Mouse (Mus musculus) heart, embryonic 14.5 days (tissue): ENCODE data around the gene Hspa1l. TPM values are rescaled to one million over a fixed set of nuclear protein-coding genes. Genes with fewer than 3 reads are reported as not detected.
"Not testable (repeated sequence)": the region's sequence is repeated elsewhere in the genome, so short reads cannot be mapped to it uniquely, and the experiment has no call there.

Experiments
- ATAC-seq: fragments of 200-750 bp; cut with Nextera tagmentation; 2 replicates; pipeline ENCODE4 v1.8.0; 2017; ENCODE audit warnings: low read depth, moderate TSS enrichment; ENCODE audit not compliant: insufficient number of reproducible peaks, insufficient read depth, low FRiP score
- H3K27ac ChIP-seq, 2 experiments: fragments of 200-500 bp in 1 of 2; fragments of 300-500 bp in 1 of 2; sonication (generic) in 1 of 2; replicated peaks in 1 of 2; 2 replicates each; pipeline ENCODE4 v1.5.1; 2012 to 2014; ENCODE audit warnings: low read depth in 2 of 2, low read length in 2 of 2, control low read depth in 1 of 2, mild to moderate bottlenecking in 1 of 2, mixed read lengths in 1 of 2; ENCODE audit not compliant: control insufficient read depth in 1 of 2, insufficient read depth in 1 of 2
- H3K27me3 ChIP-seq: fragments of 300-500 bp; sonication (generic); 2 replicates; pipeline ENCODE4 v1.6.1; 2014; ENCODE audit warnings: mild to moderate bottlenecking, low read length, control low read depth; ENCODE audit not compliant: control insufficient read depth, insufficient read depth
- H3K36me3 ChIP-seq: fragments of 300-500 bp; sonication (generic); 2 replicates; pipeline ENCODE4 v1.6.1; 2014; ENCODE audit warnings: mild to moderate bottlenecking, control low read depth, low read length, mixed read lengths; ENCODE audit not compliant: control insufficient read depth, insufficient read depth
- H3K4me1 ChIP-seq, 2 experiments: fragments of 200-500 bp in 1 of 2; fragments of 300-500 bp in 1 of 2; sonication (generic) in 1 of 2; 2 replicates each; pipeline ENCODE4 v1.6.1; 2012 to 2014; ENCODE audit warnings: low read length in 2 of 2, control low read depth in 1 of 2, mixed read lengths in 1 of 2; ENCODE audit not compliant: control insufficient read depth in 2 of 2, insufficient read depth in 2 of 2
- H3K4me2 ChIP-seq: fragments of 300-500 bp; sonication (generic); 2 replicates; pipeline ENCODE4 v1.6.1; 2014; ENCODE audit warnings: mild to moderate bottlenecking, low read length
- H3K4me3 ChIP-seq, 2 experiments: fragments of 200-500 bp in 1 of 2; fragments of 300-500 bp in 1 of 2; sonication (generic) in 1 of 2; 2 replicates each; pipeline ENCODE4 v1.5.1; 2012 to 2014; ENCODE audit warnings: low read length in 2 of 2, mild to moderate bottlenecking in 2 of 2, control low read depth in 1 of 2, low read depth in 1 of 2, moderate library complexity in 1 of 2; ENCODE audit not compliant: control insufficient read depth in 1 of 2, insufficient read depth in 1 of 2
- H3K9ac ChIP-seq: fragments of 300-500 bp; sonication (generic); 2 replicates; pipeline ENCODE4 v1.6.1; 2014; ENCODE audit warnings: mild to moderate bottlenecking, low read length
- H3K9me3 ChIP-seq: fragments of 300-500 bp; sonication (generic); 2 replicates; pipeline ENCODE4 v1.6.1; 2016; ENCODE audit warnings: low read length, control low read depth; ENCODE audit not compliant: control insufficient read depth
- WGBS: fragments of 180-500 bp; shearing (Covaris S2); extraction: QIAGEN DNeasy Blood & Tissue Kit; methylation state at CpG from one replicate; pipeline ENCODE4 v1.1.7; 2014; 5-methylcytosine and 5-hydroxymethylcytosine counted together
- polyA plus RNA-seq: library from polyadenylated mRNA; unstranded; fragments of >200 nt; fragmentation: Nextera tagmentation; extraction: Ambion mirVana; gene quantifications from 2 replicates; pipeline ENCODE4 v1.2.1, GENCODE M21; 2014

Hspa1l gene
- polyA plus RNA-seq, 1 experiment from 2014 or later: 2.7 TPM

DNA sequence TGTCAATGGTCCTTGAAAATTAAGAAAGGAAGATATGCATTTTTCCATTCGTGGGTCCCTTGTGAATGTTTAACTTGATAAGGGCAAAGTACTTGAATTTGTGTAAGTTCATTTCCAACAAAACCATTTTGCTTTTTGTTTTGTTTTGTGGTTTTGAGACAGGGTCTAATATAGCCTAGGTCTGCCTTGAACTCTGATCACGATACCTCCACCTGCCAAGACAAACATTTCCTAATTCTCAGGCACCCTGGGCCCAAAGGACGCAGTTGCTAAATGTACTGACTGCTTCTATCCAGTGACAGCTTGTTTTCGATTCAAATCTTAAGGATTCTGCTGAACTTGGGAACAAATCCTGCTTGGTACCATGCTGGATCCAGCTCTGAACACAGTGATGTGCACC is 7.1 kb downstream of the Hspa1l start:
- no peak for ATAC-seq
- H3K4me2 ChIP-seq: no peak overlapping the region
- H3K9me3 ChIP-seq: no peaks in the 10 kb centered on the region
- no peak overlapping the region for H3K9ac ChIP-seq
- peaks cover 2 to 15% of the 10 kb centered on the region in 2 experiments; a peak in 3 of 4 replicates for H3K4me1 ChIP-seq
- H3K36me3 ChIP-seq: peaks cover 6% of the 10 kb centered on the region; the same call in 1 of the 2 replicates
- no peak overlapping the region for H3K4me3 ChIP-seq
- H3K27me3 ChIP-seq: no peaks in the 10 kb centered on the region
- H3K27ac ChIP-seq: no peak overlapping the region
- 95% methylated on average over 4 of the region's 4 CpGs for WGBS

DNA sequence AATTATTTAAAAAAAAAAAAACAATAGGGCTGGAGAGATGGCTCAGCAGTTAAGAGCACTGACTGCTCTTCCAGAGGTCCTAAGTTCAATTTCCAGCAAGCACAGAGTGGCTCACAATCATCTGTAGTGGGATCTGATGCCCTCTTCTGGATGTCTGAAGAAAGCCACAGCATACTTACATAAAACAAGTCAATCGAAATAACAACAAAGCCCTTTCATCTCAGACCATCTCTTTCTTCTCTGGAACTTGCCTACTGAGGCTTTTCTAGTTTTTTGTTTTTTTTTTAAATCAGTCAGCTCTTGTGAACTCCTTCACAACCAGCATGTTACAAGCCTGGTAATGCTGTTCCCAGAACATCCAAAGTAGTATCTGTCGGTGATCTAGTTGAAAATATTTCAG is 8.2 kb downstream of the Hspa1l start:
- no peak for ATAC-seq
- Histone ChIP-seq H3K9me3 (no peaks in the 10 kb centered on the region), H3K27ac (peak overlapping the region; percentile 5 to 97; a peak in 2 of 4 replicates), H3K27me3 (no peaks in the 10 kb centered on the region), H3K4me2 (peak overlapping the region; percentile 91), H3K9ac (peak overlapping the region; percentile 94), H3K4me3 (peak overlapping the region; percentile 25 to 86; a peak in 3 of 4 replicates), H3K4me1 (peaks cover 2 to 15% of the 10 kb centered on the region in 2 experiments; a peak in 3 of 4 replicates), H3K36me3 (peaks cover 16% of the 10 kb centered on the region)
- WGBS: 13% methylated on average over 2 of the region's 2 CpGs

DNA sequence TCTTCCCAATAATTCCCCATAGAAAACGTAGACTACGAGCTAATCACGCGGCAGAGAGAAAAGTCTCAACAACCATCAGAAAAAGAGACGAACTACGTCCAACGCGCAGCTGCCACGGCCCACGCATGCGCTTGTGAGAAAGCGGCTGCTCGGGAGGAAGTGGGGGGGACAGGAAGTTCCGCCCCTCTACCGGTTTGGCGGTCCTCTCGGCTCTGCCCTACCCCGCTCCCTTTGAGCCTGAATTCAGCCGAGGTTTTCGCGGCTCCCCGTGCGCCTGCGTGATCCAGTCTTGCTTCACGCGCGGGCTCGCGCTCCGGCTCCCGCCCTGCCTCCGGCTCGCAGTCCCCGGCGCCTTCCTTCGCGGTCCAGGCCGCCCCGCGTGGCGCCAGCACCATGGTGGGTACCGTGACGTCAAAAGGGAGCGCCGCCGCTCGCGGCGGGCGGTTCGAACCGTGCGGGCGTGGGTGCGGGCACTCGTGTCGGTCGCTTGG is 9.2 kb downstream of the Hspa1l start, which contains the start of gene Lsm2:
Gene Lsm2 (plus strand): TSS at position 173 of the 491 bp plus-strand sequence.
- WGBS: 0% methylated on average over 57 of the region's 58 CpGs
- peaks cover 2 to 15% of the 10 kb centered on the region in 2 experiments; a peak in 3 of 4 replicates for H3K4me1 ChIP-seq
- ATAC-seq: peak; percentile 85
- peak within 1 kb of the TSS; percentile 94 for H3K9ac ChIP-seq
- peaks cover 27% of the 10 kb centered on the region for H3K36me3 ChIP-seq
- H3K27ac ChIP-seq: peak within 1 kb of the TSS; percentile 95 to 97
- H3K27me3 ChIP-seq: no peaks in the 10 kb centered on the region
- H3K4me3 ChIP-seq: peak within 1 kb of the TSS; percentile 76 to 86
- H3K4me2 ChIP-seq: peak within 1 kb of the TSS; percentile 91
- H3K9me3 ChIP-seq: no peaks in the 10 kb centered on the region

DNA sequence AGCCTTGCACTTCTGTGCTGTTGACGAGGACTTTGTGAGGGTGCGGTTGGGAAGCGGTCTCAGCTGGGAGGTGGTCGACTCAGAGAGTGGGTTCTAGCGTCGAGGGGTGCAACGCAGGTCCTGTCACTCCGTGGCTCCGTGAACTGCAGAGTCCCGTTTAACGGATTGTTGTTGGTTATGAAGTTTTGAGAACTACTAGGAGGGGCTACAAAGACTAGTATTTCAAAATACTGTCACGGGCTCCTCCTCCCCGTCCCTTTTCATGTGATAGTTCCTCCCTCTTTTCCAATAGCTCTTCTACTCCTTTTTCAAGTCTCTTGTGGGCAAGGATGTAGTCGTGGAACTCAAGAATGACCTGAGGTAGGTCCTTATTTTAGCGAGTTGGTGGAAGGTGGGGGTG is 9.8 kb downstream of the Hspa1l start:
- H3K4me2 ChIP-seq: peak overlapping the region; percentile 91
- 1% methylated on average over 15 of the region's 15 CpGs for WGBS
- peaks cover 2 to 15% of the 10 kb centered on the region in 2 experiments; a peak in 3 of 4 replicates for H3K4me1 ChIP-seq
- H3K9ac ChIP-seq: peak overlapping the region; percentile 94
- H3K9me3 ChIP-seq: no peaks in the 10 kb centered on the region
- H3K27ac ChIP-seq: peak overlapping the region; percentile 95 to 97; a peak in 2 of 4 replicates
- no peak for ATAC-seq
- H3K4me3 ChIP-seq: peak overlapping the region; percentile 76 to 86
- peaks cover 29% of the 10 kb centered on the region for H3K36me3 ChIP-seq
- no peaks in the 10 kb centered on the region for H3K27me3 ChIP-seq

DNA sequence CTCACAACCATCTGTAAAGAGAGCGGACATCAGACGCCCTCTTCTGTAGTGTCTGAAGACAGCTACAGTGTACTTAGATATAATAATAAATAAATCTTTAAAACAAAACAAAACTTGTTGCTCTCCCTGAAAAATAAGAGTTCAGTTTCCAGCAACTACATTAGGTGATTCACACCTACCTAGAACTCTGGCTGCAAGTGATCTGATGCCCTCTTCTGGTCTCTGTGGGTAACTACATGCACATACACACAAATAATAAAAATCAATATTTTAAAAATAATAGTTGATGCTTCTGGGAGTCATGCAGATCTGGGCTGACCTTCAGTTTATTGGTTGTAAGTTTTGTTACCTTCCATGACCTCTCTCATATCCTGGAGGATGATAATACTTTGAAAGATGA is 11.7 kb downstream of the Hspa1l start:
- no peak overlapping the region for H3K4me3 ChIP-seq
- H3K4me1 ChIP-seq: peaks cover 2 to 15% of the 10 kb centered on the region in 2 experiments; a peak in 3 of 4 replicates
- H3K9me3 ChIP-seq: no peaks in the 10 kb centered on the region
- H3K36me3 ChIP-seq: peaks cover 40% of the 10 kb centered on the region
- H3K4me2 ChIP-seq: no peak overlapping the region
- no peaks in the 10 kb centered on the region for H3K27me3 ChIP-seq
- ATAC-seq: no peak
- H3K9ac ChIP-seq: no peak overlapping the region
- 77% methylated on average over 2 of the region's 2 CpGs for WGBS
- no peak overlapping the region for H3K27ac ChIP-seq

DNA sequence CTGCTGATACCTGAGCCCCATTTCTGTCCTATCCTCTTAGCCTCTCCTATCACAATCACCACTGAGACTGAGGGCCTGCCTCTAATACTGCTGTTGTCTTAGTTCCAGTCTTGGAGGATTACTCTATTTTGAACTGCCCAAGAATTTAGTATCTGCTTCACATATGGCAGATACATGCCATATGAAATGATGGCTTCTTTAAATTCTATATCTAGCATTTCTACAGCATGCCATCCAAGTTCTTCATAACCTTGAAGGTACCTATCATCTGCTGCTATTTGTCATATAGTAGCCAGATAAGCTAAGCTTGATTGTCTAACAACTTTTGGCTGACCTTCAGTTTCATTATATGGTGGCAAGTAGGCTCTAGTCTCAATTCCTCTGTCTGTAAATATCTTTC is 22.2 kb downstream of the Hspa1l start:
- peaks cover 5 to 26% of the 10 kb centered on the region in 2 experiments; a peak in 3 of 4 replicates for H3K4me1 ChIP-seq
- H3K27me3 ChIP-seq: no peaks in the 10 kb centered on the region
- peaks cover 32% of the 10 kb centered on the region for H3K36me3 ChIP-seq
- H3K9ac ChIP-seq: no peak overlapping the region
- H3K4me2 ChIP-seq: no peak overlapping the region
- no peak overlapping the region for H3K4me3 ChIP-seq
- no peak for ATAC-seq
- no peaks in the 10 kb centered on the region for H3K9me3 ChIP-seq
- H3K27ac ChIP-seq: no peak overlapping the region

DNA sequence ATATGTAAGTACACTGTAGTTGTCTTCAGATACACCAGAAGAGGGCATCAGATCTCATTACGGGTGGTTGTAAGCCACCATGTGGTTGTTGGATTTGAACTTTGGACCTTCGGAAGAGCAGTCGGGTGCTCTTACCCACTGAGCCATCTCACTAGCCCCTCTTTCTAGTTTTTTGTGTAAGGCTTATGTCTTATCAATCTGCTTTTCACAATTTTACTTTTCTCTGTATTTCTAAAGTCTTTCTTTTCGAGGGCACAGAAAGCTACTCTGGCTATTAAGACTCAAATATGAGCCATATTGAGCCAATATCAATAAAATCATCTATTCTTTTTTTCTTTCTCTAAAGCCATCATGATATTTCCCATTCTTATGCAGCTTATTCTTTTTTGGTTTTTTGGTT is 22.7 kb downstream of the Hspa1l start:
- not testable (repeated sequence) for H3K4me2 ChIP-seq, H3K9ac ChIP-seq, H3K9me3 ChIP-seq, ATAC-seq, H3K4me3 ChIP-seq, H3K27me3 ChIP-seq, H3K27ac ChIP-seq
- WGBS: 93% methylated on average over 4 of the region's 4 CpGs
- Histone ChIP-seq H3K36me3 (peaks cover 30% of the 10 kb centered on the region), H3K4me1 (peaks cover 9 to 30% of the 10 kb centered on the region in 2 experiments; a peak in 3 of 4 replicates)

DNA sequence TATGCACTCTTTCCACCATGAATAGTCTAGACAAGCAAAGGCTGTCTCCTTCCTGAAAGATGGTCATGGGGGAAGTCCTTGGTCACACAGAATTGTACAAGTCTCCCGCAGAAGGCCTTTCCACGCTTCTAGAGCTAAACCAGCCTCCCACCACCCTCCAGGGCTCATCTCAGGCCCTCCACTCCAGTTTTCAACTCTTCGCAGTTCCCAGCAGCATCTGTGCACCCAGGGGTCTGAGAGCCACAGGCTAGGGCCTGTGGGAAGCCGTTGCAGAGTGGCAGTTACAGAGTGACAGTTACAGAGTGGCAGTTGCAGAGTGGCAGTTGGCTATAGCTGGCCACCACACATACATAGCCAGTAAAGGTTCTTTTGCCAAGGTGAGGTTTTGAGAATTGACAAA is 23.4 kb downstream of the Hspa1l start:
- peaks cover 25% of the 10 kb centered on the region for H3K36me3 ChIP-seq
- H3K9me3 ChIP-seq, H3K9ac ChIP-seq, H3K4me3 ChIP-seq, ATAC-seq, H3K4me2 ChIP-seq, H3K27me3 ChIP-seq, H3K27ac ChIP-seq: not testable (repeated sequence)
- peaks cover 9 to 30% of the 10 kb centered on the region in 2 experiments; a peak in 3 of 4 replicates for H3K4me1 ChIP-seq
- 94% methylated on average over 4 of the region's 4 CpGs for WGBS
